Mouse (Mus musculus): ENCODE data around the gene Esr2. TPM values are rescaled to one million over a fixed set of nuclear protein-coding genes. Genes with fewer than 3 reads are reported as not detected.

The Esr2 gene
- polyA plus RNA-seq, 1 experiment = 0.22 TPM

GRCm38 (mm10) chr12:76087025-76087424 lies 90.0 kb downstream of the Esr2 start:
- no peak for DNase-seq (ENCODE audit: extremely low spot score in 1 of 2, low spot score in 1 of 2)

GRCm38 (mm10) chr12:76085956-76086905 lies 90.8 kb downstream of the Esr2 start:
- no peak for DNase-seq (ENCODE audit: extremely low spot score in 1 of 2, low spot score in 1 of 2)

- no peak for DNase-seq (ENCODE audit: extremely low spot score in 1 of 2, low spot score in 1 of 2)
These were observed 92.0 kb downstream of the Esr2 start for GRCm38 (mm10) chr12:76085066-76085465.

GRCm38 (mm10) chr12:76081557-76082211 lies 95.4 kb downstream of the Esr2 start:
- peak; percentile 62 to 86 for DNase-seq (ENCODE audit: extremely low spot score in 1 of 2, low spot score in 1 of 2)

- DNase-seq (ENCODE audit: extremely low spot score in 1 of 2, low spot score in 1 of 2) = no peak
These were observed 96.0 kb downstream of the Esr2 start for GRCm38 (mm10) chr12:76080876-76081556.

GRCm38 (mm10) chr12:76073981-76074380 lies 103.1 kb downstream of the Esr2 start:
- no peak for DNase-seq (ENCODE audit: extremely low spot score in 1 of 2, low spot score in 1 of 2)

- DNase-seq (ENCODE audit: extremely low spot score in 1 of 2, low spot score in 1 of 2) = no peak
These were observed 103.8 kb downstream of the Esr2 start for GRCm38 (mm10) chr12:76073066-76073826.

GRCm38 (mm10) chr12:76071935-76072849 lies 104.9 kb downstream of the Esr2 start:
- no peak for DNase-seq (ENCODE audit: extremely low spot score in 1 of 2, low spot score in 1 of 2)

Other genes starting within 250 kb of the Esr2 start
- not detected in 2 replicates for gene Tex21, start 69.5 kb upstream of the Esr2 start, polyA plus RNA-seq (2012; rRNA removed)
- 33.9 and 34.3 TPM in 2 replicates for gene Mthfd1, start 78.0 kb upstream of the Esr2 start, polyA plus RNA-seq (2012; rRNA removed)
- 41.2 and 42.3 TPM in 2 replicates for gene Akap5, start 147.6 kb upstream of the Esr2 start, polyA plus RNA-seq (2012; rRNA removed)
- 15.9 and 19.0 TPM in 2 replicates for gene Zbtb25, start 192.3 kb upstream of the Esr2 start, polyA plus RNA-seq (2012; rRNA removed)
- 3.7 and 3.9 TPM in 2 replicates for gene Zbtb1, start 193.0 kb upstream of the Esr2 start, polyA plus RNA-seq (2012; rRNA removed)
- gene Hspa2, start 226.9 kb upstream of the Esr2 start, polyA plus RNA-seq (2012; rRNA removed) = 64.5 and 73.2 TPM in 2 replicates
- gene Ppp1r36, start 240.3 kb upstream of the Esr2 start, polyA plus RNA-seq (2012; rRNA removed) = 1.5 and 1.8 TPM in 2 replicates

All from frontal cortex, adult 2 months (tissue).